Mouse (Mus musculus) small intestine, adult 2 months (tissue): ENCODE measurements around the gene Tlx2.
A peak's percentile ranks its signal among the peaks of the same experiment; 100 is the strongest.

Experiments used
- CTCF ChIP-seq: fragments of 200-500 bp; IDR thresholded peaks from 2 replicates; pipeline ENCODE4 v1.5.1; 2012; ENCODE audit warnings: low read depth, mild to moderate bottlenecking, control low read depth, inconsistent platforms, low read length, moderate library complexity, mixed read lengths; ENCODE audit not compliant: insufficient replicate concordance, insufficient read length; ENCODE audit errors: extremely low read depth
- POLR2A ChIP-seq: fragments of 200-500 bp; IDR thresholded peaks from 2 replicates; pipeline ENCODE4 v1.6.1; 2012; ENCODE audit warnings: low read depth, mild to moderate bottlenecking, control low read depth, inconsistent platforms, low read length, moderate library complexity

GRCm38 (mm10) chr6:83054074-83054851 lies 15.8 kb downstream of the Tlx2 start, which contains the start of gene Aup1:
- peak; percentile 72 for TF ChIP-seq POLR2A
- TF ChIP-seq CTCF = no peak
